Mouse (Mus musculus): ENCODE measurements at regions not wholly inside any gene's neighbourhood (a gene's known extent, or its start where the extent isn't known, plus 50 kb on each side); places are given as distances from the start of the nearest gene placed in this dataset.
"Not testable (repeated sequence)": the region's sequence is repeated elsewhere in the genome, so short reads cannot be mapped to it uniquely, and the experiment has no call there.

DNA sequence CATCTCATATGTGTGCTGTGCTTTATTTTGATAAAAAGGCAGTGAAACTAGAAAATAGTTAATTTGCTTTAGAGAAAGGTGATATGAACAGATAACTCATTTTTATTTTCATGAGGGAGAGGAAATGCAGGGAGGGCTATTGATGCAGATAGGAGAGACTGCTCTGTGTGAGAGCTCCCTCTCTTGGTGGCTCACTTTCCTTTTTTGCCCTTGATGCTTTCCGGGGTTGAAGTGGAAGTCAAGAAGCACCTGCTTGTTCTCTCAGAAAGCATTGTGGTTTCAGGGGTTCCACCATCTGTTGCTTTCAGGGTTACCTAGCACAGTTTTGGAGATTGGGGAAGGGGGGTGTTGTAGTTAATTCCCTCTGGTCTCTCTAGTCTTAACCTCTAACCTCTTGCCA, 414.5 kb upstream of the Stxbp6 start:
- H3K36me3 ChIP-seq (ENCODE audit: insufficient read depth) = no peaks in the 10 kb centered on the region
- no peaks in the 10 kb centered on the region for H3K4me1 ChIP-seq (ENCODE audit: insufficient read depth)
- H3K9ac ChIP-seq = no peak overlapping the region
- WGBS = 71% methylated on average over 1 of the region's 1 CpGs
- no peak for TF ChIP-seq CTCF (IDR thresholded peaks at IDR 0.05; ENCODE audit: low read depth)
- no peaks in the 10 kb centered on the region for H3K9me3 ChIP-seq (ENCODE audit: low read length)
- no peaks in the 10 kb centered on the region for H3K27me3 ChIP-seq (ENCODE audit: insufficient read depth, low read length)
- no peak overlapping the region for H3K4me3 ChIP-seq (ENCODE audit: low read depth, low read length)
- no peak for DNase-seq
- no peak overlapping the region for H3K4me2 ChIP-seq (ENCODE audit: low read depth)
- no peak for ATAC-seq
- no peak overlapping the region for H3K27ac ChIP-seq (ENCODE audit: low read depth, low read length)

- Histone ChIP-seq H3K4me3 (ENCODE audit: low read depth, low read length) (no peak overlapping the region), H3K36me3 (ENCODE audit: insufficient read depth) (no peaks in the 10 kb centered on the region), H3K9me3 (ENCODE audit: low read length) (no peaks in the 10 kb centered on the region), H3K9ac (no peak overlapping the region), H3K27ac (ENCODE audit: low read depth, low read length) (no peak overlapping the region), H3K4me1 (ENCODE audit: insufficient read depth) (no peaks in the 10 kb centered on the region), H3K27me3 (ENCODE audit: insufficient read depth, low read length) (no peaks in the 10 kb centered on the region), H3K4me2 (ENCODE audit: low read depth) (no peak overlapping the region)
- DNase-seq (no peak), ATAC-seq (no peak)
- no peak for TF ChIP-seq CTCF (IDR thresholded peaks at IDR 0.05; ENCODE audit: low read depth)
These were observed 402.4 kb upstream of the Stxbp6 start for GRCm38 (mm10) chr12:45476881-45477280.

DNA sequence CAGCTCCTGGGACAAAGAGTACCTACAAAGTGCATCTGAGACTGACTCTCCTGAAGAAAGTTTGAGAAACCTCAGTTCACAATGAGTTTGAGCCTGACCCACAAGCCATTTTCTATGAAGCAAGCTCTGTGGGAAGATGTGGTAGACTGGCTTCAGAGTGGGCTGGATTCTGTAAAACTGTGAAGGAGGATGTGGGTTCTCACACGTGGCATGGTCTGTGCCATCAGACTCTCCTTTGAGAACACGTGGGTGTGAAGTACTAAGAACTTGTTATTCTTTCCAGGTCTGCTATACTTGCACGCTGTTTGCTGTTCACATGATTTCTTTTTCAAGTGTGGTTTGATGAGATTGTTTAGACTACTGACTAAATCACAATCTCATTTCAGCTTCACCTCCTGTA, 393.6 kb upstream of the Stxbp6 start:
- no peaks in the 10 kb centered on the region for H3K4me1 ChIP-seq (ENCODE audit: insufficient read depth)
- H3K4me3 ChIP-seq (ENCODE audit: low read depth, low read length) = no peak overlapping the region
- H3K27ac ChIP-seq (ENCODE audit: low read depth, low read length) = no peak overlapping the region
- ATAC-seq = no peak
- H3K27me3 ChIP-seq (ENCODE audit: insufficient read depth, low read length) = no peaks in the 10 kb centered on the region
- no peaks in the 10 kb centered on the region for H3K36me3 ChIP-seq (ENCODE audit: insufficient read depth)
- H3K9ac ChIP-seq = no peak overlapping the region
- 72% methylated on average over 3 of the region's 3 CpGs for WGBS
- H3K4me2 ChIP-seq (ENCODE audit: low read depth) = no peak overlapping the region
- no peaks in the 10 kb centered on the region for H3K9me3 ChIP-seq (ENCODE audit: low read length)
- no peak for TF ChIP-seq CTCF (IDR thresholded peaks at IDR 0.05; ENCODE audit: low read depth)
- no peak for DNase-seq

DNA sequence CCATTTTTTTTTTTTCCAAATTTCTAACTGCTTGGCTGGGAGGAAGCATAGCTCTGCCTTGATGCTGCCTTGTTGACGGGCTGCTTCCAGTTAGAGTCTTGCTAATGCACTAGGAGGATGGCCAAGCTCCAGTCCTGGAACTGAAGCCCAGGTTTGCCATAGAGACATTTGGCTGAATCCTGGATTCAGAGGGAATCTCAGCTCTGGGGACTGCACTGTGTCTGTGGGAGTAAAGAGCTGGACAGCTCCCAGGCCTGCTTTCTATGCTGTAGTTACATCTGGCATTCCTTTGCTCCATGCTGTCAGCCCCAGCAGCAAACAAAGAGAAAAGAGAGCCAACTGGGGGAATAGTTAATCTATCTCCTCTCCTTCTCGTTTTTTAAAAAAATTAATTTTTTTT, 392.5 kb upstream of the Stxbp6 start:
- Histone ChIP-seq H3K9ac (no peak overlapping the region), H3K4me2 (ENCODE audit: low read depth) (no peak overlapping the region), H3K4me1 (ENCODE audit: insufficient read depth) (no peaks in the 10 kb centered on the region), H3K36me3 (ENCODE audit: insufficient read depth) (no peaks in the 10 kb centered on the region), H3K4me3 (ENCODE audit: low read depth, low read length) (no peak overlapping the region), H3K9me3 (ENCODE audit: low read length) (no peaks in the 10 kb centered on the region), H3K27ac (ENCODE audit: low read depth, low read length) (peak overlapping the region; percentile 51; the same call in 1 of the 2 replicates), H3K27me3 (ENCODE audit: insufficient read depth, low read length) (no peaks in the 10 kb centered on the region)
- TF ChIP-seq CTCF (IDR thresholded peaks at IDR 0.05; ENCODE audit: low read depth) = no peak
- peak; percentile 57 for DNase-seq
- 23% methylated on average over 2 of the region's 2 CpGs for WGBS
- ATAC-seq = peak; percentile 80

- Histone ChIP-seq H3K4me3 (ENCODE audit: low read depth, low read length) (no peak overlapping the region), H3K9ac (0 out of 2 replicates have a peak overlapping the region, but pooled peaks have one; percentile 19), H3K9me3 (ENCODE audit: low read length) (no peaks in the 10 kb centered on the region), H3K36me3 (ENCODE audit: insufficient read depth) (no peaks in the 10 kb centered on the region), H3K27ac (ENCODE audit: low read depth, low read length) (peak overlapping the region; percentile 36; the same call in 1 of the 2 replicates), H3K4me1 (ENCODE audit: insufficient read depth) (no peaks in the 10 kb centered on the region), H3K27me3 (ENCODE audit: insufficient read depth, low read length) (no peaks in the 10 kb centered on the region), H3K4me2 (ENCODE audit: low read depth) (peak overlapping the region; percentile 26; the same call in 1 of the 2 replicates)
- TF ChIP-seq CTCF (IDR thresholded peaks at IDR 0.05; ENCODE audit: low read depth) = peak; percentile 86
- DNase-seq = peak; percentile 80
- peak; percentile 96 for ATAC-seq
- WGBS = 54% methylated on average over 3 of the region's 3 CpGs
These were observed 391.6 kb upstream of the Stxbp6 start for GRCm38 (mm10) chr12:45466066-45466465.

DNA sequence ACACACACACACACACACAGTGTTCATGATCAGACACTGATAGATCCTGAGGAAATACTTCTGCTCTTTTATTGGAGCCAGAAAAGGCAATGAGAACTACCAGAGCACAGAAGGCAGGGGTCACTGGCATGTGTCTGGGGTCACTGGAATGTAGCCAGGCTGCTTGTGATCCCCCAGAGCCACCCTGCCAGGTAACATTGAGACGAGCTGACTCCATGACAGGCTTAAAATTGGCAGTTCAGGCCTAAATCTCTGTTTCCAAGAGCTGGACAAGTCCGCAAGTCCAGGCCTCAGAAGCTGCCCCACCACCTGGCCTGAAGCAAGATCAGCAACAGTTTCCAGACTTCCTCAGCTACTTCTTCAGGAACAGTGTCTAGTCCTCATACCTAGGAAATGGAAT, 390.4 kb upstream of the Stxbp6 start:
- H3K27ac ChIP-seq (ENCODE audit: low read depth, low read length) = no peak overlapping the region
- 88% methylated on average over 2 of the region's 2 CpGs for WGBS
- ATAC-seq = no peak

GRCm38 (mm10) chr12:45458746-45459145, 384.2 kb upstream of the Stxbp6 start:
- H3K4me2 ChIP-seq (ENCODE audit: low read depth); H3K4me3 ChIP-seq (ENCODE audit: low read depth, low read length); DNase-seq; H3K27me3 ChIP-seq (ENCODE audit: insufficient read depth, low read length); H3K36me3 ChIP-seq (ENCODE audit: insufficient read depth); H3K27ac ChIP-seq (ENCODE audit: low read depth, low read length); H3K9ac ChIP-seq; H3K4me1 ChIP-seq (ENCODE audit: insufficient read depth); H3K9me3 ChIP-seq (ENCODE audit: low read length); ATAC-seq: not testable (repeated sequence)
- 83% methylated on average over 8 of the region's 8 CpGs for WGBS

More for the DNA sequence above, 390.4 kb upstream of the Stxbp6 start:
- no peaks in the 10 kb centered on the region for H3K4me1 ChIP-seq (ENCODE audit: insufficient read depth)
- no peak overlapping the region for H3K4me2 ChIP-seq (ENCODE audit: low read depth)
- TF ChIP-seq CTCF (IDR thresholded peaks at IDR 0.05; ENCODE audit: low read depth) = no peak
- no peaks in the 10 kb centered on the region for H3K9me3 ChIP-seq (ENCODE audit: low read length)
- H3K9ac ChIP-seq = no peak overlapping the region
- no peak overlapping the region for H3K4me3 ChIP-seq (ENCODE audit: low read depth, low read length)
- H3K27me3 ChIP-seq (ENCODE audit: insufficient read depth, low read length) = no peaks in the 10 kb centered on the region
- no peak for DNase-seq
- no peaks in the 10 kb centered on the region for H3K36me3 ChIP-seq (ENCODE audit: insufficient read depth)

Measured in forebrain, postnatal 0 days (tissue).